Mouse (Mus musculus): ENCODE results near the gene Hist1h3f. TPM values are rescaled to one million over a fixed set of nuclear protein-coding genes. Genes with fewer than 3 reads are reported as not detected.

The Hist1h3f gene
- total RNA-seq, 4 experiments from 2014 or later, result 4.6 to 6.3 (median 5.7) TPM

GRCm38 (mm10) chr13:23517603-23518294 is 26.1 kb upstream of the Hist1h3f start:
- DNase-seq (ENCODE audit: low spot score), result peak; percentile 95

- DNase-seq (ENCODE audit: low spot score), result no peak
These were observed 25.6 kb upstream of the Hist1h3f start for GRCm38 (mm10) chr13:23518295-23518603.

- peak; percentile 91 for DNase-seq (ENCODE audit: low spot score)
These were observed 25.0 kb upstream of the Hist1h3f start for GRCm38 (mm10) chr13:23518885-23519284.

- DNase-seq (ENCODE audit: low spot score), result peak; percentile 91
These were observed 24.4 kb upstream of the Hist1h3f start for GRCm38 (mm10) chr13:23519416-23519815.

GRCm38 (mm10) chr13:23521703-23522102 is 22.1 kb upstream of the Hist1h3f start:
- DNase-seq (ENCODE audit: low spot score), result peak; percentile 84

GRCm38 (mm10) chr13:23523976-23524375 is 19.9 kb upstream of the Hist1h3f start:
- DNase-seq (ENCODE audit: low spot score), result no peak

DNA sequence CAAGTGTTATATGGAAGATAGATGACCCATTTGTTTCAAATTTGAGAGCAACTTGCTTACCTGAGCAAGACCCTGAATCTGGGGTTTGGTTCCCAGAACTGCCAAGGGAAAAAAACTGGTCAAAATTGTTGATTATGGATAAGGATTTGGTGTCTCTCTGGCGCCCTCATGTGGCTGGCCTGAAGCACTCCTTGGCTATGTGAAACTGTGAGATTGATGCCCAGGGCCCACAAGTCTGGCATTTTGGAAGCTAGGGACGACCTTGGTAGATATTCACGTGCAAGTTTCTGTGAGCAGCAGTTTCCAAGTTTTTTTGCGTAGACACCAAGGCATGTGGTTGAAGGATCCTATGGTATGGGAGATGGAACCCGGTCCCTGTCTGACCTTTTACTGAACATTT is 19.2 kb upstream of the Hist1h3f start:
- peak; percentile 54 for DNase-seq (ENCODE audit: low spot score)

- no peak for DNase-seq (ENCODE audit: low spot score)
These were observed 18.0 kb upstream of the Hist1h3f start for GRCm38 (mm10) chr13:23525901-23526300.

- DNase-seq (ENCODE audit: low spot score), result peak; percentile 94
These were observed 17.5 kb upstream of the Hist1h3f start for GRCm38 (mm10) chr13:23526312-23526711.

DNA sequence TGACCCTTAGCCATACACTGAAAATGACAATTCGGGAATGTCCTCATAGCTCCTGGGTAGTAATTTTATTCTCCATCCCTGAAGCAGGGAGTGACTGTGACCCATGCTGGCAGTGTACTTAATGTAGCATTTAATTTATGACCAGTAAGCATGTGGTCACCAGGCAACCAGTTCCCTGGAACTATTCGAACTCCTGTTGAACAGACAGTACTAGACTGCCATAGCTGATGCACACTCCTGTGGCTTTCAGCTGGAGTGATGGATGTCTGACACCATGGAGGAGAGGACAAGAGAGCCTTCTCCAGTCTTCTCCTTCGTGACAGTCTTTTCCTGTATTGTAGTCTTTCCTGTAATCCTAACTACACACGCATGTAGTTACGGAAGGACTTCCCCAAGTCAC is 14.8 kb upstream of the Hist1h3f start:
- no peak for DNase-seq (ENCODE audit: low spot score)

DNA sequence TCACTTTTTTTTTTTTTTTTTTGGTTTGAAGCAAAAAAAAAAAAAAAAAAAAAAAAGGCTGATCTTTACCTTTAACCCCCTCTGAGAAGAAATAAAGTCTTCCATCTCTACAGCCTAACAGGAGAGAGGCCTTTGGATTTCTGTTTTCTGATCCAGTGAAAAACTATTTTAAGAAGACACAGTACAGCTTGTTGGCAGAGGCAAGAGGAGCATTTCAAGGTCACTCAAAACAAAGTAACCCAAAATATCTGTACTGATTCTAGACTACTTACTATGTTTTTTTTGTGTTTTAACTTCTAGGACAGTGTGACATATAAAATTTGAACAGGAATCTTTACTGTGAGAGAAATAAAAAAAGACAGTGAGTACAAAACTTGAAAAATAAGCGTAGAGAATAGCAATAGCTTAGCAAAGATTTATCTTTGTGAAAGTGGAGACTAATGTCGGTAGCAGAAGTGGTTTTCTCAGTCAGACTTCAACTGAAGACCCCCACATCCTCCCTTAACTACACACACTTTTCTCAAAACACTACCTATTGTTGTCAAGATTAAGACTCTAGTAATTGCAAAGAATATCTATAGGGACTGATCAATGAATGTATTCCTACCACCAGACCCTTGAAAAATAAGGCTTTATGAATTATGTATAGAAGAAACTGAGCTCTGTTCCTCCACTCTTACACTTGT is 14.2 kb upstream of the Hist1h3f start:
- no peak for DNase-seq (ENCODE audit: low spot score)

DNA sequence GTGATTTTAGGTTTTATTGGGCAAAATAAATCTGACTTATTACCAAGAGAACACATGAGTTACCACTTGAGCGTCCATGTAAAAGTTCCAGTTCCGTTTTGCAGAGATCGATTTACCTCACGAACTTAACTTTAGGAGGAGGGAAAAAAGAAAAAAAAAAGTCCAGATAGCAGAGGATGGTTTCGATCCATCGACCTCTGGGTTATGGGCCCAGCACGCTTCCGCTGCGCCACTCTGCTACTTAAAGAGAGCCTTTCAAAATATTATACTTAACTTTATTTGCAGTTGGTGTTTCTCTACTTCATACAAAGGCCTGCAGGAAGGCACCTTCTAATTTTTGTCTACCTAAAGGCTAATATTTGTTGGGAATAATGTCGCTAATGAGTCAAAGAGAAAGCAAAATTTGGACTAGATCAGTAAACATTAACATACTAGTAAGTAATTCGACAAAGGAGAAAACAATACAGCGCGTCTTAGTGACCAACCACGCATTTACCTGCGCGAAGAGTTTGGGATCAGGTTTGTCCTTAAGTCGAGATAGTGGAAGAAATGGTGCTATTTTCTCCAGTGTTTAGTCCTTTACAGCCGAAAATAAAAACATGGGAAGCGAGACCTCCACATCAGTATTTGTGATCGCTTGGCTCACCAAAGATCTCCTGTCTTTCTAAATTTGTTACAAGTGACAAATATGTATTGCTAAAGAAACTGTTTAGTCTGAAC is 13.5 kb upstream of the Hist1h3f start:
- peak; percentile 88 for DNase-seq (ENCODE audit: low spot score)

DNA sequence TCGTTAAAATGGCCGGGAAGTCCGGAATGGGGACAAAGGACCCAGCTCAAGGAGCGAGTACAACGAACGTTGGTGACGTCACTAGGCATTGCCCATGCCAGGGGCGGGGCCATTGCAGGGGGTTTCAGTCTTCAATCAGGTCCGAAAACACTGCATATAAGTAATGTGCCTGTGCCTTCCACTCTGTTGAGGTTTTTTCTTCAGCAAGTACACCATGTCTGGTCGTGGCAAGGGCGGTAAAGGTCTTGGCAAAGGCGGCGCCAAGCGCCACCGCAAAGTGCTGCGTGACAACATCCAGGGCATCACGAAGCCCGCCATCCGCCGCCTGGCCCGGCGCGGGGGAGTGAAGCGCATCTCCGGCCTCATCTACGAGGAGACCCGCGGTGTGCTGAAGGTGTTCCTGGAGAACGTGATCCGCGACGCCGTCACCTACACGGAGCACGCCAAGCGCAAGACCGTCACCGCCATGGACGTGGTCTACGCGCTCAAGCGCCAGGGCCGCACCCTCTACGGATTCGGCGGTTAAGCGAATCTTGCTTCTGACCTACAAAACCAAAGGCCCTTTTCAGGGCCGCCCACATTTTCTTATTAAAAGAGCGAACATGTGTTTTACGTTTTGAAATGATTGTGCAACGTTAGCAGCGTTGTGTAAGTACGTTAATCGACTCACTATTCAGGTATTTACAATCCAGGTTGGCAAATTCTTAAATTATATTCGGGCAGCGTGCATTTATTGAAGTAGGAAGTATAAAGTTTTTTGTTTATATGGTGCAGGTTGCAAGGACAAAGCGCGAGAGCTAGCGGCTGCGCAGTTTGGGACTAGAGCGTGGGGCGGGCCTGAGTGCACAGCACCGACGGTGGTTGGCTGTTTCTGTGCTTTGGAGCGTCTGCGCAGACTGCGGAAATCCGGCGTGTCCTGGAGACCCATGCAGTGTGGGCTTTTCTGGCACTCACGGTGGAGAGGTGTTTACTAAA is 12.7 kb upstream of the Hist1h3f start, which contains the start of gene Hist1h4h:
Hist1h4h (plus strand) TSS at position 150 of the 975 bp plus-strand sequence.
- peak; percentile 99 for DNase-seq (ENCODE audit: low spot score)

- no peak for DNase-seq (ENCODE audit: low spot score)
These were observed 11.4 kb upstream of the Hist1h3f start for GRCm38 (mm10) chr13:23532262-23533075.

DNA sequence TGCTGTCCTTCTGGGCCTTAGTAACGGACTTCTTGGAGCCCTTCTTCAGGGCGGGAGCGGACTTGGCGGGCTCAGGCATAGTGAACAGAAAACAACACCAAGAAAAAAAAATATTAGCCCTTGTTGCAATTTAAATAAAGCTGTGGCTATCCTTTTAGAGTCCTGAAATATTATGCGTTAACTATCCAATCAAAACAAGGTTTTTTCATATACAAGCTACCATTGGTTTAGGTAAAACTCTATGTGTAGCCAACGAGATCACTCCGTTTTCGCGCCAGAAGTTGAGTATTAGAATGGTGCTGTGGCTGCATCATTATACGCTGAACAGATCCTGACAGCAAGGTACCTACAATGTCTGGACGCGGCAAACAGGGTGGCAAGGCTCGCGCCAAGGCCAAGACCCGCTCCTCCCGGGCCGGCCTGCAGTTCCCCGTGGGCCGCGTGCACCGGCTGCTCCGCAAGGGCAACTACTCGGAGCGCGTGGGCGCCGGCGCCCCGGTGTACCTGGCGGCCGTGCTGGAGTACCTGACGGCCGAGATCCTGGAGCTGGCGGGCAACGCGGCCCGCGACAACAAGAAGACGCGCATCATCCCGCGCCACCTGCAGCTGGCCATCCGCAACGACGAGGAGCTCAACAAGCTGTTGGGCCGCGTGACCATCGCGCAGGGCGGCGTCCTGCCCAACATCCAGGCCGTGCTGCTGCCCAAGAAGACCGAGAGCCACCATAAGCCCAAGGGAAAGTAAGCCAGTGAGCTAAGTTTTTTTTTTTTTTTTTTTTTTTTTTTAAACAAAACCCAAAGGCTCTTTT is 10.1 kb upstream of the Hist1h3f start, which contains the start of gene Hist1h2af:
Hist1h2af (plus strand) TSS at position 347 of the 808 bp plus-strand sequence.
- peak; percentile 68 for DNase-seq (ENCODE audit: low spot score)

GRCm38 (mm10) chr13:23534368-23535131 is 9.3 kb upstream of the Hist1h3f start:
- DNase-seq (ENCODE audit: low spot score), result no peak

GRCm38 (mm10) chr13:23535137-23536075 is 8.4 kb upstream of the Hist1h3f start, which contains the start of gene Hist1h3g:
Gene Hist1h3g, plus strand, starts transcription at chr13:23535422.
- DNase-seq (ENCODE audit: low spot score), result peak; percentile 87

Measured in heart, adult 8-10 months (tissue).